Mouse (Mus musculus) cerebellum, postnatal 25 days (tissue): ENCODE data around the gene Lrrc66.
"Not testable (repeated sequence)": the region's sequence is repeated elsewhere in the genome, so short reads cannot be mapped to it uniquely, and the experiment has no call there.

Experiments
- DNase-seq, 2 experiments: peaks; one replicate each; pipeline ENCODE4 v3.0.0; 2021; ENCODE audit warnings: mixed read lengths in 2 of 2

Gene Lrrc66

GRCm38 (mm10) chr5:73611071-73611470 lies 21.3 kb downstream of the Lrrc66 start:
- DNase-seq = no peak

- DNase-seq = no peak
These were observed 27.4 kb downstream of the Lrrc66 start for GRCm38 (mm10) chr5:73604964-73605363.

GRCm38 (mm10) chr5:73604542-73604941 lies 27.8 kb downstream of the Lrrc66 start:
- DNase-seq = no peak

- DNase-seq = no peak
These were observed 29.5 kb downstream of the Lrrc66 start for GRCm38 (mm10) chr5:73602865-73603264.

GRCm38 (mm10) chr5:73601361-73601763 lies 31.0 kb downstream of the Lrrc66 start:
- peak in 1 of 2 experiments; percentile 10 for DNase-seq

GRCm38 (mm10) chr5:73599991-73600390 lies 32.3 kb downstream of the Lrrc66 start:
- DNase-seq = no peak

- DNase-seq = no peak
These were observed 33.2 kb downstream of the Lrrc66 start for GRCm38 (mm10) chr5:73598943-73599695.

- no peak for DNase-seq
These were observed 45.2 kb downstream of the Lrrc66 start for GRCm38 (mm10) chr5:73587119-73587518.

- no peak for DNase-seq
These were observed 45.7 kb downstream of the Lrrc66 start for GRCm38 (mm10) chr5:73586597-73586996.

GRCm38 (mm10) chr5:73585212-73586115 lies 46.9 kb downstream of the Lrrc66 start:
- DNase-seq = peak; percentile 58 to 63

- not testable (repeated sequence) for DNase-seq
These were observed 48.3 kb downstream of the Lrrc66 start for GRCm38 (mm10) chr5:73584011-73584410.

GRCm38 (mm10) chr5:73578131-73578530 lies 54.2 kb downstream of the Lrrc66 start:
- no peak for DNase-seq

- DNase-seq = no peak
These were observed 55.6 kb downstream of the Lrrc66 start for GRCm38 (mm10) chr5:73576708-73577107.

- DNase-seq = no peak
These were observed 57.7 kb downstream of the Lrrc66 start for GRCm38 (mm10) chr5:73574616-73575015.

- DNase-seq = no peak
These were observed 58.5 kb downstream of the Lrrc66 start for GRCm38 (mm10) chr5:73573789-73574188.

- DNase-seq = no peak
These were observed 59.5 kb downstream of the Lrrc66 start for GRCm38 (mm10) chr5:73572846-73573245.

- DNase-seq = no peak
These were observed 60.8 kb downstream of the Lrrc66 start for GRCm38 (mm10) chr5:73571395-73572156.

- no peak for DNase-seq
These were observed 63.1 kb downstream of the Lrrc66 start for GRCm38 (mm10) chr5:73569181-73569580.

- DNase-seq = no peak
These were observed 65.4 kb downstream of the Lrrc66 start for GRCm38 (mm10) chr5:73566892-73567291.

GRCm38 (mm10) chr5:73566119-73566518 lies 66.2 kb downstream of the Lrrc66 start:
- no peak for DNase-seq

- DNase-seq = no peak
These were observed 68.3 kb downstream of the Lrrc66 start for GRCm38 (mm10) chr5:73564038-73564437.

- no peak for DNase-seq
These were observed 73.6 kb downstream of the Lrrc66 start for GRCm38 (mm10) chr5:73558756-73559155.
